Mouse (Mus musculus) heart, postnatal 14 days (tissue): ENCODE results near the gene Snx12. TPM values are rescaled to one million over a fixed set of nuclear protein-coding genes. Genes with fewer than 3 reads are reported as not detected.

Experiments used
- DNase-seq, 2 experiments: peaks; one replicate each; pipeline ENCODE4 v3.0.0; 2021 to 2022
- intact Hi-C: fragments of 180-260 bp; cut with DNase I; formaldehyde crosslinking; loops from one replicate; pipeline ENCODE4 v1.15.1; 2025
- long read RNA-seq, 2 experiments: library from polyadenylated mRNA; stranded (forward); transcript quantifications; one replicate each; pipeline ENCODE4 v2.0.0; 2021
- total RNA-seq, 2 experiments: library from RNA; stranded (reverse); gene quantifications; 2 replicates each; pipeline ENCODE4 v1.2.3; 2021

Snx12 gene
- 10 to 100 TPM; 38.9 to 42.1 TPM for total RNA-seq
- long read RNA-seq, experiment 1, transcript Snx12-201 (5 exons, 1,002 nt) = minor isoform, 5 of 24 reads
- long read RNA-seq, experiment 1, transcript Snx12-202 (4 exons, 2,415 nt) = major isoform, 6 of 24 reads
- long read RNA-seq, experiment 1, partial matches to known transcripts = 0 of 24 reads
- long read RNA-seq, experiment 1, other reads (novel, unspliced or antisense) = 11 of 24 reads
- long read RNA-seq, experiment 2, partial matches to known transcripts = 0 of 7 reads
- long read RNA-seq, experiment 2, other reads (novel, unspliced or antisense) = 3 of 7 reads

- peak; percentile 85 to 87 for DNase-seq
- intact Hi-C loops = loop anchor here (5.0 kb wide), 1 partner anchor 50 kb away; the partner anchor contains the start of gene Med12
These were observed at the start of gene Snx12 for GRCm38 (mm10) chrX:101221834-101222795. TSS of gene Snx12 (minus strand) at chrX:101222563.

- no peak for DNase-seq
- intact Hi-C loops = no loop called here
These were observed 46.4 kb upstream of the Snx12 start, which contains the start of gene Gm20489 for GRCm38 (mm10) chrX:101268755-101269124. TSS of gene Gm20489 (minus strand) at chrX:101269023.

GRCm38 (mm10) chrX:101268025-101268754 is 45.8 kb upstream of the Snx12 start, which contains the start of gene Il2rg:
TSS of gene Il2rg (minus strand) at chrX:101268255.
- intact Hi-C loops = no loop called here
- no peak for DNase-seq

GRCm38 (mm10) chrX:101266631-101267030 is 44.3 kb upstream of the Snx12 start:
- DNase-seq = no peak
- intact Hi-C loops = no loop called here

- intact Hi-C loops = no loop called here
- DNase-seq = no peak
These were observed 41.5 kb upstream of the Snx12 start, which contains the start of gene Gm614 for GRCm38 (mm10) chrX:101263892-101264291. TSS of gene Gm614 (minus strand) at chrX:101263992.

- no peak for DNase-seq
- intact Hi-C loops = no loop called here
These were observed 38.3 kb upstream of the Snx12 start for GRCm38 (mm10) chrX:101260441-101261325.

GRCm38 (mm10) chrX:101256603-101257002 is 34.2 kb upstream of the Snx12 start:
- intact Hi-C loops = no loop called here

GRCm38 (mm10) chrX:101254740-101255139 is 32.4 kb upstream of the Snx12 start:
- intact Hi-C loops = no loop called here
- peak in 1 of 2 experiments; percentile 6 for DNase-seq

More at GRCm38 (mm10) chrX:101256603-101257002, 34.2 kb upstream of the Snx12 start:
- peak; percentile 15 to 25 for DNase-seq

GRCm38 (mm10) chrX:101253952-101254729 is 31.8 kb upstream of the Snx12 start, which contains the start of gene Foxo4:
TSS of gene Foxo4 (plus strand) at chrX:101254528.
- DNase-seq = peak; percentile 84 to 85
- intact Hi-C loops = no loop called here

- intact Hi-C loops = no loop called here
- DNase-seq = no peak
These were observed 22.6 kb upstream of the Snx12 start for GRCm38 (mm10) chrX:101245011-101245410.

- DNase-seq = no peak
- intact Hi-C loops = loop anchor here (5.0 kb wide), 1 partner anchor 50 kb away; the partner anchor contains the start of gene Med12
These were observed 416 bp upstream of the Snx12 start for GRCm38 (mm10) chrX:101222796-101223162.

- intact Hi-C loops = no loop called here
- DNase-seq = no peak
These were observed 33.1 kb downstream of the Snx12 start for GRCm38 (mm10) chrX:101189285-101189684.

GRCm38 (mm10) chrX:101187647-101188046 is 34.7 kb downstream of the Snx12 start:
- intact Hi-C loops = no loop called here
- no peak for DNase-seq

GRCm38 (mm10) chrX:101173388-101173787 is 49.0 kb downstream of the Snx12 start:
- intact Hi-C loops = no loop called here
- no peak for DNase-seq

- no peak for DNase-seq
- intact Hi-C loops = no loop called here
These were observed 53.9 kb downstream of the Snx12 start for GRCm38 (mm10) chrX:101168425-101168824.

GRCm38 (mm10) chrX:101163739-101164138 is 58.6 kb downstream of the Snx12 start:
- intact Hi-C loops = no loop called here

GRCm38 (mm10) chrX:101163278-101163677 is 59.1 kb downstream of the Snx12 start:
- intact Hi-C loops = no loop called here

More at GRCm38 (mm10) chrX:101163739-101164138, 58.6 kb downstream of the Snx12 start:
- DNase-seq = no peak

GRCm38 (mm10) chrX:101162532-101162931 is 59.8 kb downstream of the Snx12 start:
- DNase-seq = no peak
- intact Hi-C loops = no loop called here

More at GRCm38 (mm10) chrX:101163278-101163677, 59.1 kb downstream of the Snx12 start:
- no peak for DNase-seq
